ENCODE assay signal across 23 mouse cellular contexts in the genomic region with DNA sequence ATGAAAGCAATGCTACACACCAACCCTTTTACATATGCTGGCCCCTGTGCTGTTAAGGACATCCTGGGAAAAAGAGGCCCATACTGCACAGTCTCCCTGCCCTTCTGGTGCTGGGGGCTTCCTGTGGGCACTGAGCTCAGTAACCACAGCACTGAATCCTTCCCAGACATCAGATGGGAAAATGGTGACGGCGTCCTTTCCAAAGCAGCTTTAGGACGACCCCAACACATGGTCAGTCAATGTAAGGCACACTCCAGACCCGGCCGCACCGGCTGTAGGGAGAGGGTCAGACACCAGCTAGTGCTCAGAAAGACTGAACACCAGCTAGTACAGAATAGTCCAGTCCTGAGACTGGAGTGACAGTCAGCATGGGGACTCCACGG.
"Had no signal": no experiment of that assay in that cellular context is flagged by ENCODE, and none has a peak within 500 bp of the region (broad histone marks: within the 10 kb centered on the region; RNA-seq: fewer than 3 reads in every experiment).

No protein-coding gene starts in this region.

- H3K9me3 ChIP-seq: limb, embryonic 12.5 days; limb, embryonic 15.5 days; lung, embryonic 15.5 days; midbrain, embryonic 15.5 days; neural tube, embryonic 15.5 days; stomach, embryonic 15.5 days had no signal

- DNase-seq: kidney, adult 18-20 months; kidney, adult 9 months; kidney, postnatal 14 days; kidney, postnatal 4 days; left cerebral cortex, postnatal 4 days; lung, adult 18-20 months; lung, postnatal 10 days; lung, postnatal 36 days; right cerebral cortex, adult 18-20 months; right cerebral cortex, postnatal 14 days; spleen, adult 18-20 months; thymus, adult 2 months; thymus, postnatal 14 days; thymus, postnatal 4 days had no signal

- H3K4me2 ChIP-seq: limb, embryonic 12.5 days; limb, embryonic 15.5 days; lung, embryonic 15.5 days; midbrain, embryonic 12.5 days; midbrain, embryonic 15.5 days; neural tube, embryonic 12.5 days; neural tube, embryonic 15.5 days; stomach, embryonic 15.5 days had no signal

- H3K27ac ChIP-seq: limb, embryonic 12.5 days; limb, embryonic 15.5 days; liver, embryonic 14.5 days; lung, embryonic 15.5 days; midbrain, embryonic 12.5 days; midbrain, embryonic 15.5 days; neural tube, embryonic 12.5 days; neural tube, embryonic 15.5 days; stomach, embryonic 15.5 days had no signal

- ATAC-seq: midbrain, embryonic 15.5 days had no signal

- H3K4me3 ChIP-seq: limb, embryonic 12.5 days; limb, embryonic 15.5 days; lung, embryonic 15.5 days; midbrain, embryonic 12.5 days; midbrain, embryonic 15.5 days; neural tube, embryonic 12.5 days; neural tube, embryonic 15.5 days; stomach, embryonic 15.5 days had no signal

- H3K36me3 ChIP-seq: limb, embryonic 12.5 days; limb, embryonic 15.5 days; lung, embryonic 15.5 days; midbrain, embryonic 12.5 days; midbrain, embryonic 15.5 days; neural tube, embryonic 12.5 days; neural tube, embryonic 15.5 days; stomach, embryonic 15.5 days had no signal

- H3K4me1 ChIP-seq: limb, embryonic 12.5 days; limb, embryonic 15.5 days; lung, embryonic 15.5 days; midbrain, embryonic 15.5 days; neural tube, embryonic 12.5 days; neural tube, embryonic 15.5 days; stomach, embryonic 15.5 days had no signal

- H3K9ac ChIP-seq: limb, embryonic 12.5 days; limb, embryonic 15.5 days; liver, embryonic 14.5 days; lung, embryonic 15.5 days; midbrain, embryonic 12.5 days; midbrain, embryonic 15.5 days; neural tube, embryonic 12.5 days; neural tube, embryonic 15.5 days; stomach, embryonic 15.5 days had no signal

- H3K27me3 ChIP-seq: limb, embryonic 12.5 days; limb, embryonic 15.5 days; lung, embryonic 15.5 days; midbrain, embryonic 12.5 days; midbrain, embryonic 15.5 days; neural tube, embryonic 12.5 days; neural tube, embryonic 15.5 days; stomach, embryonic 15.5 days had no signal
